Mouse (Mus musculus) liver, embryonic 16.5 days (tissue): ENCODE measurements around the gene Slc16a12. TPM values are rescaled to one million over a fixed set of nuclear protein-coding genes. Genes with fewer than 3 reads are reported as not detected.
"Not testable (repeated sequence)": the region's sequence is repeated elsewhere in the genome, so short reads cannot be mapped to it uniquely, and the experiment has no call there.

ENCODE experiments used
- ATAC-seq: fragments of 200-750 bp; cut with Nextera tagmentation; 2 replicates; pipeline ENCODE4 v1.8.0; 2017; ENCODE audit warnings: low read depth, mild to moderate bottlenecking, moderate number of reproducible peaks, moderate library complexity
- H3K27ac ChIP-seq: fragments of 300-500 bp; sonication (generic); 2 replicates; pipeline ENCODE4 v1.5.1; 2014; ENCODE audit warnings: mild to moderate bottlenecking, low read length
- H3K27me3 ChIP-seq: fragments of 300-500 bp; sonication (generic); 2 replicates; pipeline ENCODE4 v1.6.1; 2014; ENCODE audit warnings: low read depth, low read length, mixed read lengths; ENCODE audit not compliant: control insufficient read depth, insufficient read depth
- H3K36me3 ChIP-seq: fragments of 300-500 bp; sonication (generic); 2 replicates; pipeline ENCODE4 v1.6.1; 2014; ENCODE audit warnings: mild to moderate bottlenecking; ENCODE audit not compliant: control insufficient read depth, insufficient read depth
- H3K4me1 ChIP-seq: fragments of 300-500 bp; sonication (generic); 2 replicates; pipeline ENCODE4 v1.6.1; 2014; ENCODE audit warnings: low read depth, low read length, mixed read lengths; ENCODE audit not compliant: control insufficient read depth
- H3K4me2 ChIP-seq: fragments of 300-500 bp; sonication (generic); 2 replicates; pipeline ENCODE4 v1.6.1; 2014; ENCODE audit warnings: low read depth, low read length, mixed read lengths
- H3K4me3 ChIP-seq: fragments of 300-500 bp; sonication (generic); 2 replicates; pipeline ENCODE4 v1.5.1; 2014; ENCODE audit warnings: low read depth, mild to moderate bottlenecking, low read length
- H3K9ac ChIP-seq: fragments of 300-500 bp; sonication (generic); 2 replicates; pipeline ENCODE4 v1.6.1; 2014; ENCODE audit warnings: low read depth, low read length
- H3K9me3 ChIP-seq: fragments of 300-500 bp; sonication (generic); replicated peaks from 2 replicates; pipeline ENCODE4 v1.6.1; 2016; ENCODE audit warnings: low read length; ENCODE audit not compliant: control insufficient read depth
- WGBS: fragments of 180-500 bp; shearing (Covaris S2); extraction: QIAGEN DNeasy Blood & Tissue Kit; methylation state at CpG from one replicate; pipeline ENCODE4 v1.1.7; 2014; ENCODE audit not compliant: insufficient replicate concordance; 5-methylcytosine and 5-hydroxymethylcytosine counted together
- polyA plus RNA-seq: library from polyadenylated mRNA; unstranded; fragments of >200 nt; fragmentation: Nextera tagmentation; extraction: Ambion mirVana; gene quantifications from 2 replicates; pipeline ENCODE4 v1.2.1, GENCODE M21; 2015

Gene Slc16a12
- polyA plus RNA-seq, 1 experiment from 2014 or later: 16.5 TPM

DNA sequence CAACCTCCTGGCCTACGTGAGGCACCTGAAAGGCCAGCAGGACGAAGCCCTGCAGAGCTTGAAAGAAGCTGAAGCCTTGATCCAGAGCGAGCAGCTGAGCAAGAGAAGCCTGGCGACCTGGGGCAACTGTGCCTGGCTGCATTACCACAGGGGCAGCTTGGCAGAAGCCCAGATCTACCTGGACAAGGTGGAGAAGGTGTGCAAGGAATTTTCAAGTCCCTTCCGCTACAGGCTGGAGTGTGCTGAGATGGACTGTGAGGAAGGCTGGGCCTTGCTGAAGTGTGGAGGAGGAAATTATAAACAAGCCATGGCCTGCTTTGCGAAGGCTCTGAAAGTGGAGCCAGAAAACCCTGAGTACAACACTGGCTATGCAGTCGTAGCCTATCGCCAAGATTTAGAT is 99.5 kb downstream of the Slc16a12 start:
- 68% methylated on average over 6 of the region's 8 CpGs for WGBS
- H3K9me3 ChIP-seq, H3K27ac ChIP-seq, H3K4me3 ChIP-seq, H3K27me3 ChIP-seq, H3K4me2 ChIP-seq, H3K9ac ChIP-seq, H3K4me1 ChIP-seq, H3K36me3 ChIP-seq, ATAC-seq: not testable (repeated sequence)

DNA sequence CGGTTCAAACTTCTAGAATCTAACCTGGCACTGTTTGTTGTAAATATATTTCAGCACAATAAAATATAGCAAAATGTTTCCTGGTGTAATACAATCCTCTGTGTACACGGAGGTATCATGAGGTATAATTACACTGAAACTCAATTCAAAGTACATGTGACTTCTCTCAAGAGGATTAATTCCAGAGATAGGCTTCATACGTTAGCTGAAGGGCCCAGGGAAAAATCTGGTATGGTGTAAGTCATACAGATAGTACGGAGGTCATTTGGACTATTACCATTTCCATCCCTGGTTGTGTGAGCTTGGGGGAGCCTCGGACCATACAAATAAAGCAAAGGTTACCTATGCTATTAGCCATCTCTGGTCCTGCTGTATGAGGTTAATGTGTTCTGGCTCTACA is 104.5 kb downstream of the Slc16a12 start:
- no peak overlapping the region for H3K9ac ChIP-seq
- H3K36me3 ChIP-seq: no peaks in the 10 kb centered on the region
- no peak overlapping the region for H3K4me2 ChIP-seq
- no peaks in the 10 kb centered on the region for H3K27me3 ChIP-seq
- H3K4me3 ChIP-seq: no peak overlapping the region
- H3K27ac ChIP-seq: no peak overlapping the region
- 60% methylated on average over 5 of the region's 5 CpGs for WGBS
- ATAC-seq: no peak
- no peaks in the 10 kb centered on the region for H3K9me3 ChIP-seq
- peaks cover 5% of the 10 kb centered on the region for H3K4me1 ChIP-seq

DNA sequence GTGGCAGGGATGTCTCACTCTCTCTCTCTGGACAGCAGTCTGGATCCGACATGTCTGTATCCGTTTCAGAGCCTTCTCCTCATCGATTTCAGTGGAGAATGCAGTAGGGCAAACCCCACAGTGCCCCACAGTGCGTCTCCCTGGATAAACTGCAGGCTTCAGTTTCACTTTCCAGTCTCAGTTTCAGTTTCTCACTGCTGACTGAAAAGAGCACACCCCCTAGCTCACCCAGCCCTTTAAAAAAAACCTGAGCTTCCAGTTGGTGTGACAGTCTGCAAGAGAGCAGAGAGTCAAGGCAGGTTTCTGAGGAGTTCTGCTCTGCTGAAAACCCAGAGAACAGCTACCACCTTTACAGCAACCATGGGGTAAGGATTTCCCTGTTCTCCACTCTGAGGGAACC is 106.5 kb downstream of the Slc16a12 start, which contains the start of the genes Ifit1bl2 and Ifit1:
TSS of gene Ifit1bl2 (minus strand) at position 121 of the 400 bp plus-strand sequence.
TSS of gene Ifit1 (plus strand) at position 249 of the 400 bp plus-strand sequence.
- no peaks in the 10 kb centered on the region for H3K27me3 ChIP-seq
- peak within 1 kb of the TSS; percentile 28 for H3K4me2 ChIP-seq
- H3K9ac ChIP-seq: no peak within 1 kb of the TSS
- WGBS: 27% methylated on average over 4 of the region's 4 CpGs
- peak; percentile 14; the same call in 1 of the 2 replicates for ATAC-seq
- no peaks in the 10 kb centered on the region for H3K36me3 ChIP-seq
- H3K4me3 ChIP-seq: 0 out of 2 replicates have a peak within 1 kb of the TSS, but pooled peaks have one; percentile 11
- H3K27ac ChIP-seq: no peak within 1 kb of the TSS
- H3K9me3 ChIP-seq: no peaks in the 10 kb centered on the region
- peaks cover 5% of the 10 kb centered on the region for H3K4me1 ChIP-seq

DNA sequence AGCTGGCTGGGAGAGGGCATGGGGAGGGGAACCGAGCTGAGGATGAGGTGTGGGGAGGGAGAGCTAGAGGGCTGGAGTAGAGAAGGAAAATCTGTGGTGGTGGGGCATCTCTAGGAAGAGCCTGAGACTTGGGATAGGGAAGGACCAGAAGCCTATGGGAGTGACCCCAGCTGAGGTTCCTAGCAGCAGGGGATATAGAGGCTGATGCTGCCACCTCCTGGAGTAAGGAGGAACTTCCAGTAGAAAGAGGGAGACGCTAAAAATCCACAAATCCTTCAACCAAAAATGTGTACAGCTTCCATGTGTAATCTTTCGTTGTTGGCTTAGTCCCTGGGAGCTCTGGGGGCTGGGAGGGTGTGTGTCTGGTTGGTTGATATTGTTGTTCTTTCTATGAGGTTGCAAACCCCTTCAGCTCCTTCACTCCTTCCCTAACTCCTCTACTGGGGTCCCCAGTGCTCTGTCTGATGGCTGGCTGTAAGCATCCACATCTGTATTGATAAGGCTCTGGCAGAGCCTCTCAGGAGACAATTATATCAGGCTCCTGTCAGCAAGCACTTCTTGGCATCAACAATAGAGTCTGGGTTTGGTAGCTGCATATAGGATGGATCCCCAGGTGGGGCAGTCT is 110.0 kb downstream of the Slc16a12 start:
- Histone ChIP-seq H3K9me3 (no peaks in the 10 kb centered on the region), H3K4me1 (no peaks in the 10 kb centered on the region; the same call in none of the 2 replicates), H3K4me2 (no peak overlapping the region), H3K36me3 (no peaks in the 10 kb centered on the region), H3K9ac (no peak overlapping the region), H3K4me3 (no peak overlapping the region), H3K27ac (no peak overlapping the region), H3K27me3 (no peaks in the 10 kb centered on the region)
- 8% methylated on average over 3 of the region's 3 CpGs for WGBS
- peak; percentile 50 for ATAC-seq

DNA sequence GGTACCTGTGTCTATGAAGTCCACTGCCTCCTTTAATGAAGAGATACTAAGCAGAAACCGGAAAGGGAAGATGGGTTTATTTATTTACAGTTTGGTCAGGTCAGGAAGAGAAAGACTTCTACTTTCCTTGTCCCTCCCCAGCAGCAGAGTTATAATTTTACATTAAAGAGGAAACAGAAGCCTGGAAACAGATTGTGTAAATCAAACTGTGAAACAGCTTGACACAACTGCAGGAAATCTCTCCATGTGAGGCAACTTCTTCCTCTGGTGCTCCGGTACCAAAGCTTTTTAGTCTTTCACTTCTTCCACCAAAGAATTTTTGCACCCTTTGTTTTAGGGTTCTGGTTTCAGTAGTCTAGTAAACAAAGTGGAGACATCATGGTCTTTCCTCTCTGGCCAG is 113.6 kb downstream of the Slc16a12 start:
- no peak overlapping the region for H3K9ac ChIP-seq
- H3K36me3 ChIP-seq: no peaks in the 10 kb centered on the region
- no peak overlapping the region for H3K4me3 ChIP-seq
- H3K27ac ChIP-seq: no peak overlapping the region
- no peak overlapping the region for H3K4me2 ChIP-seq
- ATAC-seq: no peak
- WGBS: 22% methylated on average over 2 of the region's 2 CpGs
- H3K9me3 ChIP-seq: no peaks in the 10 kb centered on the region
- no peaks in the 10 kb centered on the region for H3K27me3 ChIP-seq
- no peaks in the 10 kb centered on the region for H3K4me1 ChIP-seq

DNA sequence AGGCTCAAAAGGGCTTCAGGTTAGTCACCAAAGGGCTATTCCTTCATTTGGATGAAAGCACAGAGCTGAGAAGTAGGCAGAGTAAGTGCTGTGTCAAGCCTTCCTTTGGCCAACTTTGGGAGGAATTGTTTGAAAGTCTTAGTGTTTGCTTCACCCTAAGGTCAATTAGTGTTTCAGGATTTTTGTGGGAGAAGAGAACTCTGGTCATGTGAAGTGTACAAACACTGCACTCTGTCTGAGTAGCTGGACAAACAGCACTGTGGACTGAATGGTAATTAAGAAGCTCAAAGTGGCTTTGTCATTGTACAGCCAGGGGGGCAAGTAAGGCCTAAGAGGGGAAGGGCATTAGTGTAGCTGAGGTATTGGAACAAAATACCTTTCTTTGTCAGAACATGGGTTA is 115.6 kb downstream of the Slc16a12 start:
- Histone ChIP-seq H3K4me2 (no peak overlapping the region), H3K4me1 (no peaks in the 10 kb centered on the region), H3K27ac (no peak overlapping the region), H3K4me3 (no peak overlapping the region), H3K27me3 (no peaks in the 10 kb centered on the region), H3K9ac (no peak overlapping the region), H3K9me3 (no peaks in the 10 kb centered on the region), H3K36me3 (no peaks in the 10 kb centered on the region)
- no peak for ATAC-seq

DNA sequence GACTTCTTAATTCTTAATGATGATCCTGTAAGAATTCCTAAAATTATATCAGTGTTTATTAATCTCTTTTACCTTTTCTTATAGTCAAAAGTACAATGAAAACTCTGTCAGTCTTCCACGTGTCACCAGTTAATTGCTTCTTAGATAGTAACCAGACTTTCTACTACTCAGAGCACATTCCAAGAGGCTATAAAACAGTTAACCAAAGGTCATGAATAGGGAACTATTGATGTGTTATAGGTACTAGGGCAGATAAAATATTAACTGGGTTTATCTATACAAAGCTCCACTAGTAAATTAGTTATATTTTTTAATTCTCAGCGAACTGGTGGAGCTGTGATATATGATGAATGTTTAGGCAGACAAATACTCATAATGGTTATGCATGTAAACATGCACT is 119.6 kb downstream of the Slc16a12 start:
- Histone ChIP-seq H3K4me3 (no peak overlapping the region), H3K9ac (no peak overlapping the region), H3K27ac (no peak overlapping the region), H3K27me3 (no peaks in the 10 kb centered on the region), H3K4me1 (no peaks in the 10 kb centered on the region), H3K9me3 (no peaks in the 10 kb centered on the region), H3K36me3 (no peaks in the 10 kb centered on the region), H3K4me2 (no peak overlapping the region)
- WGBS: 39% methylated on average over 2 of the region's 2 CpGs
- no peak for ATAC-seq

DNA sequence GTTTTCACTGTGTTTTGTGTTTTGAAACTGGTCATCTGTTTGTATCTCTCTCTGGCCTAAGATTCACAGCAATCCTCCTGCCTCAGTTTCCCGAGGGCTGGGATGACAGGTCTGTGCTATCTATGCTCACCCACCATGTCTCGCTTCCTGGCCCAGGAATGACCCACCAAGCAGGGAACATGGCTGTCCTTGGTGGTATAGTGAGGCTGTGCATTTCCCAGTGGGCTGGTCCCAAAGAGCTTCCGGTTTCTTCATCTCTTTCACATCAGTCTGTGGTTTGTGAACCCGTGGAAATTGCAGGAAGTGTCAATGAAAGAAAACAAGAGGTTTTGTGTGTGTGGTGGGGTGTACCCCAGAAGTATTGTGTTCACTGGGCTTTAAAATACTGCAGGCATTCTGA is 122.4 kb downstream of the Slc16a12 start:
- 44% methylated on average over 4 of the region's 4 CpGs for WGBS
- H3K4me2 ChIP-seq: no peak overlapping the region

DNA sequence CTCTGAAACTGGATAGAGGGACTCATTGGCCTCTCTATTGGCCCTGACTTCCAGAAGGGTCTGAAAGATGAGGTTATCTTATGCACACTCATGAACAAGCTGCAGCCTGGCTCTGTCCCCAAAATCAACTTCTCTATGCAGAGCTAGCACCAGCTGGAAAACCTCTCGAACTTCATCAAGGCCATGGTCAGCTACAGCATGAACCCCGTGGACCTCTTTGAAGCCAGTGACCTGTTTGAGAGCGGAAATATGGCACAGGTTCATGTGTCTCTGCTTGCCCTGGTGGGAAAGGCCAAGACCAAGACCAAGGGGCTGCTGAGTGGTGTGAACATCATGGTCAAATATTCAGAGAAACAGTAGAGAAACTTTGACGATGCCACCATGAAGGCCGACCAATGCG is 123.3 kb downstream of the Slc16a12 start:
- no peak for ATAC-seq
- 79% methylated on average over 6 of the region's 6 CpGs for WGBS

More for the DNA sequence above, 122.4 kb downstream of the Slc16a12 start:
- Histone ChIP-seq H3K4me3 (no peak overlapping the region), H3K27ac (no peak overlapping the region), H3K9me3 (no peaks in the 10 kb centered on the region), H3K36me3 (no peaks in the 10 kb centered on the region), H3K27me3 (no peaks in the 10 kb centered on the region), H3K4me1 (no peaks in the 10 kb centered on the region), H3K9ac (no peak overlapping the region)
- no peak for ATAC-seq

More for the DNA sequence above, 123.3 kb downstream of the Slc16a12 start:
- Histone ChIP-seq H3K9ac (no peak overlapping the region), H3K9me3 (no peaks in the 10 kb centered on the region), H3K27me3 (no peaks in the 10 kb centered on the region), H3K4me3 (no peak overlapping the region), H3K4me1 (no peaks in the 10 kb centered on the region), H3K27ac (no peak overlapping the region), H3K4me2 (no peak overlapping the region), H3K36me3 (no peaks in the 10 kb centered on the region)
